Mouse (Mus musculus): ENCODE data around the gene Ttc28. TPM values are rescaled to one million over a fixed set of nuclear protein-coding genes. Genes with fewer than 3 reads are reported as not detected.

Gene Ttc28
- polyA plus RNA-seq, 2 experiments: 0.48 to 0.81 TPM

DNA sequence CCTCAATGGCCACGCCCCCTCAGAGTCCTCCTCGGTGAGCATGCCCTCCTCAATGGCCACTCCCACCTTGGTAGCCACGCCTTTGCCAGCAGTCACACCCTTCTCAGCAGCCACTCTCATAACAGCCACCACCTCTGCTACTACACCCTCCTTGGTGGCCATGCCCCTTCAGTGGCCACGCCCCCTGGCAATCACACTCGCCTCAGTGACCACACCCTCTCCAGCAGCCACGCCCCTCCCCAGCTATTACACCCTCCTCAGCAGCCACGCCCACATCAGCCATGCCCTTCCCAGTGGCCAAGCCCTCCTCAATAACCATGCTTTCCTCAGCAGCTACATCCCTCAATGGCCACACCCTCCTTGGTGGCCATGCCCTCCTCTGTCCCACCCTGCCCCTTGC, 359.6 kb downstream of the Ttc28 start:
- Histone ChIP-seq H3K36me3 (replicated peaks; ENCODE audit: control insufficient read depth, insufficient read depth, low read depth) (no peaks in the 10 kb centered on the region), H3K4me1 (replicated peaks; ENCODE audit: control insufficient read depth in 2 of 2, insufficient read depth in 2 of 2, low read length in 1 of 2) (peaks cover 0 to 3% of the 10 kb centered on the region in 2 experiments; a peak in 1 of 4 replicates), H3K9ac (replicated peaks) (no peak overlapping the region), H3K9me3 (ENCODE audit: control insufficient read depth, low read length) (no peaks in the 10 kb centered on the region), H3K4me2 (ENCODE audit: low read depth) (no peak overlapping the region), H3K27ac (no peak overlapping the region), H3K27me3 (ENCODE audit: control insufficient read depth, insufficient read depth, low read length) (no peaks in the 10 kb centered on the region), H3K4me3 (ENCODE audit: insufficient read depth in 1 of 2, low read depth in 2 of 2, low read length in 2 of 2) (no peak overlapping the region)
- WGBS (ENCODE audit: insufficient replicate concordance): 20% methylated on average over 7 of the region's 7 CpGs
- ATAC-seq (ENCODE audit: insufficient read depth): peak; percentile 86
- no peak for TF ChIP-seq CTCF (IDR thresholded peaks at IDR 0.05; ENCODE audit: low read depth)
- DNase-seq (ENCODE audit: low read depth in 3 of 3, low spot score in 3 of 3): peak; percentile 40 to 64 (median 50)

DNA sequence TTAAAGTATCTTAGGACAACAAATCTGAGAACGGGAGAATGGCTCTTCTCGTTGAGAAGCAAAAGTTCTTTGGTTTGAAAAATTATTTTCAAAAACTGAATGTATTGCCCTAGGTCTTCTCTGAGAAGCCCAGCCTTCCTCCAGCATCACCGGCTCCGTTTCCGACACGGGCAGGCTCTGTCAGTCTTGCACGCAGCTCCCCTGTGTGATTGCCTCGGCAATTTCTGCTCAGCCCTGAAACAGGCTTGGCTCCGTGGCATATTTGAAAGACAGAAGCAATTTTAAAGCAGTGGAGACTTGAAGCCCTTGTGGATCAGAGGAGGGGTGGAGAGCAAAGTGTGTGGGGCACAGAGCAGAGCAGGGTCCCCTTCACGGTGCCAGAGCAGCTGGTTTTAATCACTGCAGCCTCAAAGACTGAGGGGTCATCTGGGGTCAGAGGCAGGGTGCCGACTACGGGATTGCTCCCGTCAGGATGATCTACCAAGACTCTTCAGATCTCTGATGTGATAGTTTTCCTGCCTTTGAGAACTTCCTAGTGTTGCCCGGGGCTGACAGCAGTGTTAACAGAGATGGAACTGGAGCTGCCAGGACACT, 363.9 kb downstream of the Ttc28 start:
- Histone ChIP-seq H3K4me2 (ENCODE audit: low read depth) (no peak overlapping the region), H3K4me1 (replicated peaks; ENCODE audit: control insufficient read depth in 2 of 2, insufficient read depth in 2 of 2, low read length in 1 of 2) (peaks cover 0 to 7% of the 10 kb centered on the region in 2 experiments; a peak in 1 of 4 replicates), H3K27me3 (ENCODE audit: control insufficient read depth, insufficient read depth, low read length) (no peaks in the 10 kb centered on the region), H3K36me3 (replicated peaks; ENCODE audit: control insufficient read depth, insufficient read depth, low read depth) (no peaks in the 10 kb centered on the region), H3K9ac (replicated peaks) (no peak overlapping the region), H3K4me3 (ENCODE audit: insufficient read depth in 1 of 2, low read depth in 2 of 2, low read length in 2 of 2) (no peak overlapping the region), H3K27ac (no peak overlapping the region), H3K9me3 (ENCODE audit: control insufficient read depth, low read length) (no peaks in the 10 kb centered on the region)
- TF ChIP-seq EP300 (IDR thresholded peaks at IDR 0.05; ENCODE audit: low read depth) (no peak), CTCF (IDR thresholded peaks at IDR 0.05; ENCODE audit: low read depth) (no peak)
- DNase-seq (ENCODE audit: low read depth in 3 of 3, low spot score in 3 of 3) (no peak), ATAC-seq (ENCODE audit: insufficient read depth) (no peak)
- WGBS (ENCODE audit: insufficient replicate concordance): 58% methylated on average over 14 of the region's 14 CpGs

DNA sequence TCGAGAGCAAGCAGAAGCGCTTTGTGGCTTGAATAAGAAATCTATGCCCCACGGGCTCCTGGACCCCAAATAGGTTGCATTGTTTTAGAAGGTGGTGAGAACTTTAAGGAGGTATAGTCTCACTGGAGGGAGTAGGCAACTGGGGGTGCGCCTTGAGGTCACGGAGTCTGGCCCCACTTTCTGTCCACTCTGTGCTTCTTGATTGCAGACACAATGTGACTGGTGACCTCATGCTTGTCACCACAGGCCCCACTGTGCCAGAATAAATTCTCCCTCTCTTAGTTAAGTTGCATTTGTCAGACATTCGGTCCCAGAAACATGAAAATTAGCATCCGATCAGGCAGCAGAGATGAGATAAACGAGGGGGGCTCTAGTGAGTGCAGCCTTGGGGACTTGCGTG, 364.5 kb downstream of the Ttc28 start:
- TF ChIP-seq CTCF (IDR thresholded peaks at IDR 0.05; ENCODE audit: low read depth) (no peak), EP300 (IDR thresholded peaks at IDR 0.05; ENCODE audit: low read depth) (no peak)
- Histone ChIP-seq H3K9ac (replicated peaks) (no peak overlapping the region), H3K4me2 (ENCODE audit: low read depth) (no peak overlapping the region), H3K36me3 (replicated peaks; ENCODE audit: control insufficient read depth, insufficient read depth, low read depth) (no peaks in the 10 kb centered on the region), H3K4me3 (ENCODE audit: insufficient read depth in 1 of 2, low read depth in 2 of 2, low read length in 2 of 2) (no peak overlapping the region), H3K9me3 (ENCODE audit: control insufficient read depth, low read length) (no peaks in the 10 kb centered on the region), H3K27me3 (ENCODE audit: control insufficient read depth, insufficient read depth, low read length) (no peaks in the 10 kb centered on the region), H3K27ac (no peak overlapping the region), H3K4me1 (replicated peaks; ENCODE audit: control insufficient read depth in 2 of 2, insufficient read depth in 2 of 2, low read length in 1 of 2) (peaks cover 0 to 7% of the 10 kb centered on the region in 2 experiments; a peak in 1 of 4 replicates)
- no peak for DNase-seq (ENCODE audit: low read depth in 3 of 3, low spot score in 3 of 3)
- 64% methylated on average over 9 of the region's 9 CpGs for WGBS (ENCODE audit: insufficient replicate concordance)
- no peak for ATAC-seq (ENCODE audit: insufficient read depth)

DNA sequence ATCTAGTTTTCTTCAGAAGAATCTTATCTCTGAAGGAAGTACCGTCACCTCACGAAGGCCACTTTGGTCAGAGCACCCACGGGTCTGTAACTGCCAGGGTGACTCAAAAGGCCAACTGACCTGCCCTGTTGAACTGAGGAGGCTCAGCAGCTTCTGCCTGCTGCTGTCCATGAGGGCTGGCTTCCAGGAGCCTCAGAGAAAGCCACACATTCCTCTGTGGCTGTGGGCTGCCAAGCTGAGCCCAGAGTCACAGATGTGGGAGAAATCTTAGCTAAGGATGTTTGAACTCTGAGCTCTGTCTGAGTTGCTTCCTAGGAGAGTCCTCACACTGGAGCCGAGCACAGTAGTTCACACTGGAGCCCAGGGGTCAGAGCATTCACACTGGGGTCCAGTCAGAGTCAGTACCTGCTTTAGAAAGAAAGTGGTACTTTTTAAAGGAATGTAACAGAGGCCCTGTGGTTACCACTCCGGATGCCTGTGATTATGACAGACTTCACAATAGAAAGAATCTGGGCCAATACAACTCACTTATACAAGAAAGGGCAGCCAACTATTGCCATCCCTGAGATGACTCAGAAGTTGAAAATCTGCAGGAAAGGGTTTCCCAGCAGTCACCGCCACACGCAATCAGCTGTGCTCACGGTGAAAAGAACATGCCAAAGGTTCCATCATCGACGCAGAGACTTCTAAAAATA, 368.1 kb downstream of the Ttc28 start:
- H3K27me3 ChIP-seq (ENCODE audit: control insufficient read depth, insufficient read depth, low read length): no peaks in the 10 kb centered on the region
- no peak overlapping the region for H3K4me2 ChIP-seq (ENCODE audit: low read depth)
- ATAC-seq (ENCODE audit: insufficient read depth): no peak
- no peak overlapping the region for H3K9ac ChIP-seq (replicated peaks)
- no peak for DNase-seq (ENCODE audit: low read depth in 3 of 3, low spot score in 3 of 3)
- 52% methylated on average over 10 of the region's 10 CpGs for WGBS (ENCODE audit: insufficient replicate concordance)
- no peak overlapping the region for H3K27ac ChIP-seq
- no peak for TF ChIP-seq EP300 (IDR thresholded peaks at IDR 0.05; ENCODE audit: low read depth)
- TF ChIP-seq CTCF (IDR thresholded peaks at IDR 0.05; ENCODE audit: low read depth): no peak
- no peaks in the 10 kb centered on the region for H3K36me3 ChIP-seq (replicated peaks; ENCODE audit: control insufficient read depth, insufficient read depth, low read depth)
- H3K9me3 ChIP-seq (ENCODE audit: control insufficient read depth, low read length): no peaks in the 10 kb centered on the region
- H3K4me1 ChIP-seq (replicated peaks; ENCODE audit: control insufficient read depth in 2 of 2, insufficient read depth in 2 of 2, low read length in 1 of 2): peaks cover 0 to 7% of the 10 kb centered on the region in 2 experiments; a peak in 1 of 4 replicates
- no peak overlapping the region for H3K4me3 ChIP-seq (ENCODE audit: insufficient read depth in 1 of 2, low read depth in 2 of 2, low read length in 2 of 2)

DNA sequence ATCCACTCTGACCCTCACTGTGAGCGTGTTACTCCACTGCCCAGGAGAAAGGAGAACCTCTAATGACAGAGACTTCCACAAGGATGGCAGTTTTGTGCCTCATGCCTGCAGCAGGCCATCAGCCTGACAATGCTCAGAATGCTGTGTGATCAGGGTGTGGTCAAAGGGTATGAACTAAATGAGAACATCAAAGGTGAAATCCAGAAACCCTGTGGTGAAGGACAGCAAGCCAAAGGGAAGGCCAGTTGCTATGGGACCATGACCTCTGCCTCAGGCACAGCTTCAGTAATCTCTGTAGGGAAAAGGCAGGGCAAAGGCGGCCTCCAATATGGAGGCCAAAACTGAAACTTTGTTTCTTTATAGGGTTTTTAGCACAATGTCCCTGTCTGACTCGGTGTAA, 372.5 kb downstream of the Ttc28 start:
- Histone ChIP-seq H3K9ac (replicated peaks) (no peak overlapping the region), H3K9me3 (ENCODE audit: control insufficient read depth, low read length) (no peaks in the 10 kb centered on the region), H3K4me1 (replicated peaks; ENCODE audit: control insufficient read depth in 2 of 2, insufficient read depth in 2 of 2, low read length in 1 of 2) (no peaks in the 10 kb centered on the region; a peak in 1 of 4 replicates), H3K36me3 (replicated peaks; ENCODE audit: control insufficient read depth, insufficient read depth, low read depth) (no peaks in the 10 kb centered on the region), H3K4me2 (ENCODE audit: low read depth) (no peak overlapping the region), H3K4me3 (ENCODE audit: insufficient read depth in 1 of 2, low read depth in 2 of 2, low read length in 2 of 2) (no peak overlapping the region), H3K27ac (no peak overlapping the region), H3K27me3 (ENCODE audit: control insufficient read depth, insufficient read depth, low read length) (no peaks in the 10 kb centered on the region)
- no peak for TF ChIP-seq CTCF (IDR thresholded peaks at IDR 0.05; ENCODE audit: low read depth)
- TF ChIP-seq EP300 (IDR thresholded peaks at IDR 0.05; ENCODE audit: low read depth): no peak
- 55% methylated on average over 3 of the region's 3 CpGs for WGBS (ENCODE audit: insufficient replicate concordance)
- DNase-seq (ENCODE audit: low read depth in 3 of 3, low spot score in 3 of 3) (no peak), ATAC-seq (ENCODE audit: insufficient read depth) (no peak)
